Mouse (Mus musculus) C2C12 (cell line): ENCODE measurements at regions not wholly inside any gene's neighbourhood (a gene's known extent, or its start where the extent isn't known, plus 50 kb on each side); places are given as distances from the start of the nearest gene placed in this dataset.

Experiments
- CEBPB ChIP-seq: IDR thresholded peaks from one replicate; pipeline ENCODE4 v1.6.1; 2011; ENCODE audit warnings: low read depth, mild to moderate bottlenecking, control low read depth, moderate library complexity
- CTCF ChIP-seq: IDR thresholded peaks from one replicate; pipeline ENCODE4 v1.5.1; 2011; ENCODE audit not compliant: control insufficient read depth, insufficient read depth, insufficient read length
- FOSL1 ChIP-seq: IDR thresholded peaks from one replicate; pipeline ENCODE4 v1.8.0; 2011; ENCODE audit warnings: mild to moderate bottlenecking, low read length; ENCODE audit not compliant: poor library complexity, insufficient read depth, severe bottlenecking
- MYOD1 ChIP-seq: IDR thresholded peaks from one replicate; pipeline ENCODE4 v1.6.1; 2011; ENCODE audit warnings: low read depth; ENCODE audit not compliant: control insufficient read depth, insufficient read length
- USF1 ChIP-seq: IDR thresholded peaks from one replicate; pipeline ENCODE4 v1.6.1; 2011; ENCODE audit warnings: low read depth, mild to moderate bottlenecking, control low read depth, moderate library complexity

- TF ChIP-seq FOSL1 (no peak), CTCF (no peak), USF1 (no peak), CEBPB (no peak), MYOD1 (no peak)
Observed at GRCm38 (mm10) chr4:9161068-9161813, 922.4 kb upstream of the Car8 start.
